Mouse (Mus musculus) cerebellum, postnatal 36 days (tissue): ENCODE measurements at regions not wholly inside any gene's neighbourhood (a gene's known extent, or its start where the extent isn't known, plus 50 kb on each side); places are given as distances from the start of the nearest gene placed in this dataset.
"Not testable (repeated sequence)": the region's sequence is repeated elsewhere in the genome, so short reads cannot be mapped to it uniquely, and the experiment has no call there.

ENCODE experiments used
- DNase-seq, 2 experiments: peaks; one replicate each; pipeline ENCODE4 v3.0.0; 2021 to 2022; ENCODE audit warnings: mixed read lengths in 2 of 2

- no peak for DNase-seq
Measured at GRCm38 (mm10) chr5:4355609-4356224, 163.6 kb downstream of the Mterf1b start.

GRCm38 (mm10) chr5:4356555-4357273 is 164.5 kb downstream of the Mterf1b start:
- not testable (repeated sequence) for DNase-seq

- not testable (repeated sequence) for DNase-seq
Measured at GRCm38 (mm10) chr5:4361547-4361946, 169.4 kb downstream of the Mterf1b start.

GRCm38 (mm10) chr5:4384719-4385118 is 192.6 kb downstream of the Mterf1b start:
- DNase-seq = not testable (repeated sequence)

GRCm38 (mm10) chr5:4391083-4391482 is 198.9 kb downstream of the Mterf1b start:
- peak; percentile 29 to 33 for DNase-seq

GRCm38 (mm10) chr5:4394353-4395052 is 202.3 kb downstream of the Mterf1b start:
- not testable (repeated sequence) for DNase-seq

- no peak for DNase-seq
Measured at GRCm38 (mm10) chr5:4398087-4398486, 205.9 kb downstream of the Mterf1b start.

- DNase-seq = peak; percentile 34 to 35
Measured at GRCm38 (mm10) chr5:4417761-4418160, 225.6 kb downstream of the Mterf1b start.
